Mouse (Mus musculus) stomach, embryonic 16.5 days (tissue): ENCODE data around the gene Ddb1. TPM values are rescaled to one million over a fixed set of nuclear protein-coding genes. Genes with fewer than 3 reads are reported as not detected.
A peak's percentile ranks its signal among the peaks of the same experiment; 100 is the strongest.

Experiments used
- ATAC-seq: fragments of 200-750 bp; cut with Nextera tagmentation; 2 replicates; pipeline ENCODE4 v1.8.0; 2017; ENCODE audit warnings: moderate number of reproducible peaks, moderate TSS enrichment; ENCODE audit not compliant: insufficient read depth, low FRiP score
- H3K27ac ChIP-seq: fragments of 300-500 bp; sonication (generic); 2 replicates; pipeline ENCODE4 v1.5.1; 2014; ENCODE audit warnings: low read length
- H3K27me3 ChIP-seq: fragments of 300-500 bp; sonication (generic); 2 replicates; pipeline ENCODE4 v1.6.1; 2014; ENCODE audit warnings: low read length, control low read depth, mixed read lengths; ENCODE audit not compliant: control insufficient read depth, insufficient read depth
- H3K36me3 ChIP-seq: fragments of 300-500 bp; sonication (generic); 2 replicates; pipeline ENCODE4 v1.6.1; 2014; ENCODE audit warnings: low read length; ENCODE audit not compliant: control insufficient read depth, insufficient read depth
- H3K4me1 ChIP-seq: fragments of 300-500 bp; sonication (generic); 2 replicates; pipeline ENCODE4 v1.6.1; 2014; ENCODE audit warnings: low read length, control low read depth, mixed read lengths; ENCODE audit not compliant: control insufficient read depth, insufficient read depth
- H3K4me2 ChIP-seq: fragments of 300-500 bp; sonication (generic); 2 replicates; pipeline ENCODE4 v1.6.1; 2014; ENCODE audit warnings: low read depth, low read length, mixed read lengths
- H3K4me3 ChIP-seq: fragments of 300-500 bp; sonication (generic); replicated peaks from 2 replicates; pipeline ENCODE4 v1.5.1; 2014; ENCODE audit warnings: mild to moderate bottlenecking, low read length
- H3K9ac ChIP-seq: fragments of 300-500 bp; sonication (generic); 2 replicates; pipeline ENCODE4 v1.6.1; 2014; ENCODE audit warnings: low read length
- H3K9me3 ChIP-seq: fragments of 300-500 bp; sonication (generic); replicated peaks from 2 replicates; pipeline ENCODE4 v1.6.1; 2016; ENCODE audit warnings: low read length, control low read depth; ENCODE audit not compliant: control insufficient read depth
- WGBS: fragments of 180-500 bp; shearing (Covaris S2); extraction: QIAGEN DNeasy Blood & Tissue Kit; methylation state at CpG from one replicate; pipeline ENCODE4 v1.1.7; 2014; 5-methylcytosine and 5-hydroxymethylcytosine counted together
- polyA plus RNA-seq: library from polyadenylated mRNA; unstranded; fragments of >200 nt; fragmentation: Nextera tagmentation; extraction: Ambion mirVana; gene quantifications from 2 replicates; pipeline ENCODE4 v1.2.1, GENCODE M21; 2015

Ddb1 gene
- polyA plus RNA-seq, 1 experiment from 2014 or later: 317 TPM

DNA sequence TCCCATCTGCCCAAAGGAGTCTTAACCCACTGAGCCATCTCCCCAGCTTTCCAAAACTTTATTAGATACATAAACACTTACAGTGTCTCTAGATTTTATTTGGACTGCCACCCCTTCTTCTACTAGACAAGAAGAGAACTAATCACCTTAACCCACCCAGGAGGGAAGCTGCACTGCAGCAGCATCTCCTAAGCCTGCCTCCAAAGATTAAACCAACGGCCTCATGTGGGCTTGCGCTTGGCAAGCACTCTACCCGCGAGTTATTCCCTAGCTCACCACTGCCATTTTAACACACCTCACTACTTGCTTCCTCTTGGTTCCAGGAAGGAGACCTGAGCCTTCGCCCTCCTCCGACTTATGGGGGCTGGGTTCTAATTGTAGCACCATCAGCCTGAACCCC lies 40.8 kb upstream of the Ddb1 start:
- H3K4me3 ChIP-seq: no peak overlapping the region
- no peak overlapping the region for H3K9ac ChIP-seq
- ATAC-seq: no peak
- H3K4me1 ChIP-seq: no peaks in the 10 kb centered on the region
- no peaks in the 10 kb centered on the region for H3K27me3 ChIP-seq
- WGBS: 77% methylated on average over 6 of the region's 6 CpGs
- H3K4me2 ChIP-seq: no peak overlapping the region
- H3K9me3 ChIP-seq: no peaks in the 10 kb centered on the region
- no peak overlapping the region for H3K27ac ChIP-seq
- no peaks in the 10 kb centered on the region for H3K36me3 ChIP-seq

DNA sequence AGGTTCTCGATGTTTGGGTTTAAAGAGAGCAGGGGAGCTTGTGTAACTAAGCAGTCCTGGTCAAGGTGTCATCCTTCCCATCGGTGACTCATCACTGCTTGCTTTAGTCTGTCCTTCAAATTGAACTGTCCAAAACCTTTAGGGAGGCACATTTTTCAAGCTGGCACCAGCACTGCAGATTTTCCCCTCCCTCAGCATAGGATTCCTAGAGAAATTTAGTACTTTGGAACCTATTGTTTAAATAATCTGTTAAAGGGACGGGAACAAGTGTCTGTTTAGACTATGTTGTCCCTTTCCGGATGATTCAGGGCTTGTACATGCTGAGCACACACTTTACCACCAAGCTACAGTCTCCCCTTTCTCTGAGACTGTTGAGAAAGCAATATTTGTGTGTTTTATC lies 39.9 kb upstream of the Ddb1 start:
- WGBS: 55% methylated on average over 4 of the region's 4 CpGs
- Histone ChIP-seq H3K4me1 (no peaks in the 10 kb centered on the region), H3K36me3 (no peaks in the 10 kb centered on the region), H3K27ac (no peak overlapping the region), H3K4me3 (no peak overlapping the region), H3K27me3 (no peaks in the 10 kb centered on the region), H3K4me2 (no peak overlapping the region), H3K9ac (no peak overlapping the region), H3K9me3 (no peaks in the 10 kb centered on the region)
- ATAC-seq: no peak

DNA sequence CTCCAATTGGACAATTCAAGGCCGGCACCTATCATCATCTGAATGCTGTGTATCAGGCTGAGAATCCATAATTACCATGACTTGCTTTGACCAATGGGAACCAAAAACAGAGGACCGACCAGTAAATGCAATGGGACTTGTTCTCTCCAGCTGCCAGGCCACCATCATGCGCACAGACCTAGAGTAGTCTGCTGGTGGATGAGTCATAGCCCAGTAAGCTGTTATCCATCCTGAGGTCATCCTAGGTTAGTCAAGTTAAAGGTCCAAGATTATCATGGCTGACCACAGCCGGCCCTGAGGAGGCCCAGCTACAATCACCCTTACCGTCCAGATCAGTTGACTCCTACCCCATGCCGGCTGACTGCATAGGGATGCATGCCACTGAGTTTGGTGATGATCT lies 35.5 kb upstream of the Ddb1 start:
- no peak for ATAC-seq
- WGBS: 94% methylated on average over 6 of the region's 6 CpGs

DNA sequence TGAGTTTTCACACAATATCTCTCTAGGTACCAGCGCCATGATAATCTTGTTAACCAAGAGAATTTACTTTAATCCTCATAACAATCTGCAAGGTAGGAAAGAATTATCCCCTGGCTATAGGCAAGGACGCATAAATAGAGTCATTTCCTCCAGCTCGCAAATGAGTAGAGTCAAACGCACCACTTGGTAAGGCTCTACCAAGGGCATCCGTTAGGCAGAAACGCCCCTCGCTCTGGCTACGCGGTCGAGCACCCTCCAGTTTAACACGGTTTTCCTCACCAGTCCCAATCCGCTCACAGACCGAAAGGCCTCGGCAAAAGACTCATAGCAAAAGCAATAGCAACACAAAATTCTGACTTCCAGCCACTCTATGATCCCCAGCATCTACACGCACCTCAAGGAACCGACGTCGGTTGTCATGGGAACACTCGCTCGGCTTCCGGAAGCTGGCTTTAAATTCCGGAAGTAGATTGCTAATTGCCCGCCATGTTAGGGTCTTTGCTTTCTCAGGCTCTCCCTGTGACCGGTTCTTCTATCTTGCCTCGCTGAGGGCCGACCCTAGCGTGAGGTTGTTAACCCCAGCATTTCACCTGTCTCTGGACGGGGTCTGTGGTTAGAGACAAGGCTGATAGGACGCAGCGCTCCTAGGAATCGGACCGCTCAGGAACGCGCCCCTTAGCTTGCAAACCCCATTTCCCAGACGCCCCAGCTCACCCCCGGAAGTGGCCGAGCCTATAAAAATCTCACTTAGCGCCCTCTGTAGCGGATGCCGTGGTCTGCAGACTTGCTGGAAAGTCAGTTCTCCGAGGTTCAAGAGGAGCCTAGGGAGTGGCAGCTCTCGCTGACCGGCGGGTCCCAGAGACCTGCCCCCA lies 28.2 kb upstream of the Ddb1 start, which contains the start of the genes Cyb561a3 and Tmem138:
TSS of gene Cyb561a3 (plus strand) at position 483 of the 872 bp plus-strand sequence.
TSS of gene Tmem138 (minus strand) at position 673 of the 872 bp plus-strand sequence.
- WGBS: under 1% methylated on average over 44 of the region's 44 CpGs
- ATAC-seq: peak; percentile 97

More for the DNA sequence above, 35.5 kb upstream of the Ddb1 start:
- peaks cover 10% of the 10 kb centered on the region for H3K36me3 ChIP-seq
- H3K4me3 ChIP-seq: no peak overlapping the region
- no peak overlapping the region for H3K9ac ChIP-seq
- H3K27ac ChIP-seq: no peak overlapping the region
- H3K4me2 ChIP-seq: no peak overlapping the region
- no peaks in the 10 kb centered on the region for H3K9me3 ChIP-seq
- no peaks in the 10 kb centered on the region for H3K27me3 ChIP-seq
- no peaks in the 10 kb centered on the region for H3K4me1 ChIP-seq

DNA sequence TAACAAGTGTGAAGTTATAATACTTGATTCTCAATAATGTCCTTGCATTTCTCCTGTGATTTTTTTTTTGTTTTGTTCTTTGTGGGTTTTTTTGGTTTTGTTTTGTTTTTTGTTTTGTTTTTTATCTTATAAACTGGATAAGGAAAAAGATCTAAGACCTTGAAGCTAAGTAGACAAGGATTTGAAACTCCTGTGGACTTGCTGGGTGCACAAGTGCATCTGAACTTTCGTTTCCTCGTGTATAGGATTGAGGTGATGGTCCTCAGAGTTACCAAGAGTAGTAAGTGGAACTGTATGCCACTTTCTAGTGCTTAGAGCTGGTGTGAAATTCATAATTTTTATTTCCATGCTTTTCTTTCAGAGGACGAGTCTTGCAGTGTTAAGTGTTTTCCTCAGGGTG lies 25.0 kb upstream of the Ddb1 start:
- no peak for ATAC-seq
- Histone ChIP-seq H3K4me1 (peaks cover 11% of the 10 kb centered on the region), H3K9me3 (no peaks in the 10 kb centered on the region), H3K4me2 (no peak overlapping the region), H3K27ac (no peak overlapping the region), H3K36me3 (no peaks in the 10 kb centered on the region), H3K9ac (no peak overlapping the region), H3K27me3 (no peaks in the 10 kb centered on the region), H3K4me3 (no peak overlapping the region)
- 80% methylated on average over 3 of the region's 3 CpGs for WGBS

More for the DNA sequence above, 28.2 kb upstream of the Ddb1 start, which contains the start of the genes Cyb561a3 and Tmem138:
- peaks cover 3% of the 10 kb centered on the region; the same call in 1 of the 2 replicates for H3K36me3 ChIP-seq
- H3K4me2 ChIP-seq: peak within 1 kb of the TSS; percentile 91
- H3K9me3 ChIP-seq: no peaks in the 10 kb centered on the region
- peak within 1 kb of the TSS; percentile 89 for H3K9ac ChIP-seq
- no peaks in the 10 kb centered on the region for H3K27me3 ChIP-seq
- H3K4me1 ChIP-seq: peaks cover 11% of the 10 kb centered on the region
- peak within 1 kb of the TSS; percentile 86 for H3K4me3 ChIP-seq
- H3K27ac ChIP-seq: peak within 1 kb of the TSS; percentile 89

DNA sequence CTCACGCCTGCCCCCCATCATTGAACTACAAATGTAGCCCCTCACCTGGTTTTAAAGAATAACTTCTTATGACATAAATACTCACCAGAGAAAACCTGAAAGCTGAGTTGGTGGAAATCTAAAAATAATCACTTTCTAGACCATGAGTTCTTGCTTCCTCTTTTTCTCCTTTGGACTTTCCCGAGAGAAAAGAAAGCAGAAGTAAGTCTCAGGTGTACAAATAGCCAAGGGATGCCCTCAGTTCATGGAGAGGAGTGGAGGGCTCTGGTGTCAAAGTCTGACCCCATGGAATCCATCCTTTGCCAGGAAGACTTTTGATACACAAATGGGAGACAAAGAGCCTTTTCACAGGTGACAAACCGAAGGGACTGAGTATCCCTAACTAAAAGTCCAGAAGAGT lies 24.4 kb upstream of the Ddb1 start:
- Histone ChIP-seq H3K36me3 (no peaks in the 10 kb centered on the region), H3K27me3 (no peaks in the 10 kb centered on the region), H3K4me1 (peaks cover 11% of the 10 kb centered on the region), H3K4me2 (no peak overlapping the region), H3K9me3 (no peaks in the 10 kb centered on the region), H3K9ac (no peak overlapping the region), H3K27ac (no peak overlapping the region), H3K4me3 (no peak overlapping the region)
- no peak for ATAC-seq
- WGBS: 79% methylated on average over 3 of the region's 3 CpGs

DNA sequence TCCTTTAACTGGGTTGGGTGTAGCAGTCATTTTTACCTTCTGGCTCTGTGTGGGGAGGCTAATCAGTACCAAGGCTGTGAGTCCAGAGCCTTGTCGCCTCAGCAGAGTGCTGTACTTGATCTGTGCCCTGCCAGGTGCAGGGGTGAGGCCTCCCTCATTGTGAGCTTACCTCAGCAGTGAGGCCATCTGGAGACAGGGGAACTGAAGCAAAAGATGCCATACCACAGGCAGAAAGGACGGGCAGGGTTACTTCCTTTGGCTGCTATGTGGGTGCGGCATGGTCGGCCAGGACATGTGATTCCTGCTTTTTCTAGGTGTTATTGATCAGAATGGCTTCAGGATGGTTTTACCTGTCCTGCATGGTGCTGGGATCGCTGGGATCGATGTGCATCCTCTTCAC lies 23.1 kb upstream of the Ddb1 start:
- no peak overlapping the region for H3K4me2 ChIP-seq
- H3K4me1 ChIP-seq: peaks cover 7% of the 10 kb centered on the region; the same call in 1 of the 2 replicates
- H3K4me3 ChIP-seq: no peak overlapping the region
- no peaks in the 10 kb centered on the region for H3K9me3 ChIP-seq
- H3K27me3 ChIP-seq: no peaks in the 10 kb centered on the region
- no peak for ATAC-seq
- WGBS: 86% methylated on average over 6 of the region's 6 CpGs
- H3K36me3 ChIP-seq: no peaks in the 10 kb centered on the region
- H3K9ac ChIP-seq: no peak overlapping the region
- no peak overlapping the region for H3K27ac ChIP-seq

DNA sequence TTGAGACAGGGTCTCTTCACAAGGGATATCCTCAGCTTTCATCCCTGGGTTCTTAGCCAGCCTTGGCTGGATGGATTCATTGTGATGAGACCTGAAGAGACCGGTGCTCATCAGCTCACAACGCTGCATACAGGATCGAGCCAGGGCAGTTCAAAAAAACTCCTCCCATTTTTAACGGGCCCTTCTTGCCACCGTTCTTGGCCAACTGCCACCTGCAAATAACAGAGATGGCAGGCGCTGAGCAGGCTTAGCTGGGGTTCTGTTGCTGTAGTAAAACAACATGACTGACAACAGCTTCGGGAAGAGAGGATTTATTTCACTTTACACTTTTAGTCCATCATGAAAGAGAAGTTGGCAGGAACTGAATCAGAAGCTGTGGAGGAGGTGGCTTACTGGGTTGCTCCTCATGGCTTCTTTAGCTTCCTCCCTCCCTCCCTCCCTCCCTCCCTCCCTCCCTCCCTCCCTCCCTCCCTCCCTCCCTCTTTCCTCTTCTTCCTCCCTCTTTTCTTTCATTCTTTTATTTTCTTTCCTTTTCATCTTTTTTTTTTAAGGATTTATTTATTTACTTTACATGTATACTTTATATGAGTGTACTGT lies 21.5 kb upstream of the Ddb1 start:
- H3K4me2 ChIP-seq: no peak overlapping the region
- no peak overlapping the region for H3K9ac ChIP-seq
- 63% methylated on average over 7 of the region's 7 CpGs for WGBS
- H3K4me3 ChIP-seq: no peak overlapping the region
- H3K4me1 ChIP-seq: 0 out of 2 replicates have a peak, but pooled peaks cover 1% of the 10 kb centered on the region
- no peaks in the 10 kb centered on the region for H3K36me3 ChIP-seq
- no peaks in the 10 kb centered on the region for H3K9me3 ChIP-seq
- ATAC-seq: no peak
- H3K27ac ChIP-seq: no peak overlapping the region
- H3K27me3 ChIP-seq: no peaks in the 10 kb centered on the region

DNA sequence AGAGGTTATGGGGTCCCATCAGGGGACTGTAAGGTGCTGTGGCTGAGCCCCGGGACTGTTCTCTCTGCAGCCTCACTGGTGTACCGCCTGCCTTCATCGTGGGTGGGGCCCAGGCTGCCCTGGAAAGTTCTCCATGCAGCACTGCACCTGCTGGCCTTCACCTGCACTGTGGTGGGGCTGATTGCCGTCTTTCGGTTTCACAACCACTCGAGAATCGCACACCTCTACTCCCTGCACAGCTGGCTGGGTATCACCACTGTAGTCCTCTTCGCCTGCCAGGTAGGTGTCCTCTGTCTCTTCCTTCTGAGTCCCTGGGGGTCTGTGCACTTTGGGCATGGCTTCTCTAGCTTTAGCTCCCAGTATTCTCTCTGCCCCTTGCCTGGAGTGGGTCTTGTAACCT lies 20.0 kb upstream of the Ddb1 start:
- Histone ChIP-seq H3K9ac (no peak overlapping the region), H3K27ac (no peak overlapping the region), H3K4me1 (no peaks in the 10 kb centered on the region), H3K4me2 (no peak overlapping the region), H3K9me3 (no peaks in the 10 kb centered on the region), H3K4me3 (no peak overlapping the region), H3K36me3 (no peaks in the 10 kb centered on the region), H3K27me3 (no peaks in the 10 kb centered on the region)
- 68% methylated on average over 8 of the region's 8 CpGs for WGBS
- ATAC-seq: peak; percentile 25; the same call in 1 of the 2 replicates
